Mouse (Mus musculus): ENCODE measurements around the gene Gpr33.

Gene Gpr33

GRCm38 (mm10) chr12:52027963-52028362 lies at the start of gene Gpr33:
Gpr33 (minus strand) TSS chr12:52028063.
- no peaks in the 10 kb centered on the region for H3K27me3 ChIP-seq (ENCODE audit: control insufficient read depth, insufficient read depth, low read length, poor library complexity, severe bottlenecking)
- no peak for DNase-seq (ENCODE audit: low read depth, low spot score)
- H3K36me3 ChIP-seq (ENCODE audit: control insufficient read depth, insufficient read depth, low read length, poor library complexity, severe bottlenecking): no peaks in the 10 kb centered on the region

- peak; percentile 7 for DNase-seq (ENCODE audit: low read depth, low spot score)
- Histone ChIP-seq H3K27me3 (ENCODE audit: control insufficient read depth, insufficient read depth, low read length, poor library complexity, severe bottlenecking) (no peaks in the 10 kb centered on the region), H3K36me3 (ENCODE audit: control insufficient read depth, insufficient read depth, low read length, poor library complexity, severe bottlenecking) (no peaks in the 10 kb centered on the region)
These were observed 21.5 kb upstream of the Gpr33 start for GRCm38 (mm10) chr12:52049324-52049723.

GRCm38 (mm10) chr12:52046371-52046770 lies 18.5 kb upstream of the Gpr33 start:
- Histone ChIP-seq H3K36me3 (ENCODE audit: control insufficient read depth, insufficient read depth, low read length, poor library complexity, severe bottlenecking) (no peaks in the 10 kb centered on the region), H3K27me3 (ENCODE audit: control insufficient read depth, insufficient read depth, low read length, poor library complexity, severe bottlenecking) (no peaks in the 10 kb centered on the region)
- DNase-seq (ENCODE audit: low read depth, low spot score): no peak

GRCm38 (mm10) chr12:52042818-52043336 lies 15.0 kb upstream of the Gpr33 start:
- H3K36me3 ChIP-seq (ENCODE audit: control insufficient read depth, insufficient read depth, low read length, poor library complexity, severe bottlenecking): no peaks in the 10 kb centered on the region
- no peaks in the 10 kb centered on the region for H3K27me3 ChIP-seq (ENCODE audit: control insufficient read depth, insufficient read depth, low read length, poor library complexity, severe bottlenecking)
- DNase-seq (ENCODE audit: low read depth, low spot score): no peak

DNA sequence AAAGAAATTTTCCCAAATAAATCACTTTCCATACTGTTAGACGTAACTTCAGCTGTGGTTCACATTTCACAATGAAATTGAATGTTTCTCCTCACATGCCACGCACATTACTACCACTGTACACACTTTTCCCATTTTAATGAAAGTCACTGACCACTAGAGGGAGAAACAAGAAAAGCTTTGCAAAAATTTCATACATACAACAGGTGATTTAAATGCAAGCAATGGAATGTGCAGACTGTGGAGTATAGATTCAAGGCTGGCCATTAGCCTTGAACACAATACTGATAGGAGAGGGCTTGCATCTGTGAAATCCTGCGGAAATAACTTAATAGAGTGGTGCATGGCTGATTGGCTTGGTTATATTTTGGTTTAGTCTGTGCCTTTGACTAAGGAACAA lies 10.5 kb upstream of the Gpr33 start:
- DNase-seq (ENCODE audit: low read depth, low spot score): peak; percentile 15
- H3K36me3 ChIP-seq (ENCODE audit: control insufficient read depth, insufficient read depth, low read length, poor library complexity, severe bottlenecking): no peaks in the 10 kb centered on the region
- no peaks in the 10 kb centered on the region for H3K27me3 ChIP-seq (ENCODE audit: control insufficient read depth, insufficient read depth, low read length, poor library complexity, severe bottlenecking)

- Histone ChIP-seq H3K27me3 (ENCODE audit: control insufficient read depth, insufficient read depth, low read length, poor library complexity, severe bottlenecking) (no peaks in the 10 kb centered on the region), H3K36me3 (ENCODE audit: control insufficient read depth, insufficient read depth, low read length, poor library complexity, severe bottlenecking) (no peaks in the 10 kb centered on the region)
- no peak for DNase-seq (ENCODE audit: low read depth, low spot score)
These were observed 7.1 kb upstream of the Gpr33 start for GRCm38 (mm10) chr12:52034956-52035355.

GRCm38 (mm10) chr12:52032276-52032675 lies 4.4 kb upstream of the Gpr33 start:
- DNase-seq (ENCODE audit: low read depth, low spot score): no peak
- Histone ChIP-seq H3K36me3 (ENCODE audit: control insufficient read depth, insufficient read depth, low read length, poor library complexity, severe bottlenecking) (no peaks in the 10 kb centered on the region), H3K27me3 (ENCODE audit: control insufficient read depth, insufficient read depth, low read length, poor library complexity, severe bottlenecking) (no peaks in the 10 kb centered on the region)

DNA sequence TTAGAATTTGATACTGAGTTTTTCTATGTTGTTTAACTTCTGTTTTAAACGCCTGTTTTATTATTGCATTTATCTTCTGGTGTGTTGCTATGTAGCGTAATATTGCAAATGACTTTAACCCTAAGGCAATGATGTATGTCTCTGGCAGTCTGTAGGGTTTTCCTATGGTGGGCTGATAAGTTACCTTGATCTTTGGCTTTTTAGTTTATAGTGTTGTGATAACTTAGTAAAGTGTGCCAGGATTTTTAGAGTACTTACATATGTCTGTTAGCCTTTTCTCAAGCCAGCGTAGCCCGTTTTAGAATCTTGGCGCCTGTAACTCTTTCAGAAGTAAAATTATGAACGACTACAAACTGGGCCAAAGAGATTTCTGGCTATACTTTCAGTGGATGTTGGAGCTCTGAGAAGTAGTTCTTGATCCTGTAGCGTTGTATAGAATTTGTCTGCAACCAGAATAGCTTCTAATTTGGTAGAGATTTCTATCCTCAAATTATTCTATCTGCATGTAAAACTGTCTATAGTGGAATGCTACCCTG lies 13.3 kb downstream of the Gpr33 start:
- no peak for DNase-seq (ENCODE audit: low read depth, low spot score)
- no peaks in the 10 kb centered on the region for H3K27me3 ChIP-seq (ENCODE audit: control insufficient read depth, insufficient read depth, low read length, poor library complexity, severe bottlenecking)
- H3K36me3 ChIP-seq (ENCODE audit: control insufficient read depth, insufficient read depth, low read length, poor library complexity, severe bottlenecking): no peaks in the 10 kb centered on the region

DNA sequence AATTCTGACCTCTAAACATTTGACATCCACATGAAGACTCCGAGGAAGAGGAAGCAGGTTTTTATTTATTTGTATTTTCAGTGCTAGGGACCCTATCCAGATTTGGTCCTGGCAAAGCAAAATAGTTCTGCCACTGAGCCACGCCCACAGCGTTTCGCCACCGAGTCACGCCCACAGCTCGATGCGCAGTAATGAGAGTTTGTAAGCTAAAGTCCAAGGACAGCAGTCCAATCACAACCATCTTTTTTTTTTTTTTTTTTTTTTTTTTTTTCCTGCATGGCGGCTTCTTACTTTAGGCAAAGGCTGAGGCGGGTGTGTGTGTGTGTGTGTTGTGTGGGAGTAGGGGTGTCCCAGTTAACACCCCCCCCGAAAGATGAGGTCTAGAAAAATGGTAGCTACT lies 13.8 kb downstream of the Gpr33 start:
- Histone ChIP-seq H3K36me3 (ENCODE audit: control insufficient read depth, insufficient read depth, low read length, poor library complexity, severe bottlenecking) (no peaks in the 10 kb centered on the region), H3K27me3 (ENCODE audit: control insufficient read depth, insufficient read depth, low read length, poor library complexity, severe bottlenecking) (no peaks in the 10 kb centered on the region)
- no peak for DNase-seq (ENCODE audit: low read depth, low spot score)

GRCm38 (mm10) chr12:52013274-52013673 lies 14.6 kb downstream of the Gpr33 start:
- no peak for DNase-seq (ENCODE audit: low read depth, low spot score)
- no peaks in the 10 kb centered on the region for H3K27me3 ChIP-seq (ENCODE audit: control insufficient read depth, insufficient read depth, low read length, poor library complexity, severe bottlenecking)

GRCm38 (mm10) chr12:52012159-52012558 lies 15.7 kb downstream of the Gpr33 start:
- Histone ChIP-seq H3K27me3 (ENCODE audit: control insufficient read depth, insufficient read depth, low read length, poor library complexity, severe bottlenecking) (no peaks in the 10 kb centered on the region), H3K36me3 (ENCODE audit: control insufficient read depth, insufficient read depth, low read length, poor library complexity, severe bottlenecking) (no peaks in the 10 kb centered on the region)
- DNase-seq (ENCODE audit: low read depth, low spot score): no peak

More at GRCm38 (mm10) chr12:52013274-52013673, 14.6 kb downstream of the Gpr33 start:
- H3K36me3 ChIP-seq (ENCODE audit: control insufficient read depth, insufficient read depth, low read length, poor library complexity, severe bottlenecking): no peaks in the 10 kb centered on the region

DNA sequence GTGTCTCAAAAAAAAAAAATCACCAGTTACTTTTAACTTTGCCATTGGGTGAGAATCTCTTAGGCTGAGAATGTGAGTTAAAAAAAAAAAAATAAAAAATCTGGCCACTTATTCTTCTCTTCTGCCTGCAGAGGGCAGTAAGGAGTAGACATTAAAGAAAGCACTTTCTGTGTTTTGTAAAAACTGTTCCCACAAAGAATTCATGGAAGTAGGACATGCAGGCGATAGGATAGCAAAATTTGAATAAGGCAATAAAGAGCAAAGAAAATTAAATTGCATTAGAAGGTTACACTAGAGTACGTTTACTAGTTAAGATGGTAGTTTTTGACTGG lies 17.3 kb downstream of the Gpr33 start:
- DNase-seq (ENCODE audit: low read depth, low spot score): peak; percentile 61
- Histone ChIP-seq H3K27me3 (ENCODE audit: control insufficient read depth, insufficient read depth, low read length, poor library complexity, severe bottlenecking) (no peaks in the 10 kb centered on the region), H3K36me3 (ENCODE audit: control insufficient read depth, insufficient read depth, low read length, poor library complexity, severe bottlenecking) (no peaks in the 10 kb centered on the region)

DNA sequence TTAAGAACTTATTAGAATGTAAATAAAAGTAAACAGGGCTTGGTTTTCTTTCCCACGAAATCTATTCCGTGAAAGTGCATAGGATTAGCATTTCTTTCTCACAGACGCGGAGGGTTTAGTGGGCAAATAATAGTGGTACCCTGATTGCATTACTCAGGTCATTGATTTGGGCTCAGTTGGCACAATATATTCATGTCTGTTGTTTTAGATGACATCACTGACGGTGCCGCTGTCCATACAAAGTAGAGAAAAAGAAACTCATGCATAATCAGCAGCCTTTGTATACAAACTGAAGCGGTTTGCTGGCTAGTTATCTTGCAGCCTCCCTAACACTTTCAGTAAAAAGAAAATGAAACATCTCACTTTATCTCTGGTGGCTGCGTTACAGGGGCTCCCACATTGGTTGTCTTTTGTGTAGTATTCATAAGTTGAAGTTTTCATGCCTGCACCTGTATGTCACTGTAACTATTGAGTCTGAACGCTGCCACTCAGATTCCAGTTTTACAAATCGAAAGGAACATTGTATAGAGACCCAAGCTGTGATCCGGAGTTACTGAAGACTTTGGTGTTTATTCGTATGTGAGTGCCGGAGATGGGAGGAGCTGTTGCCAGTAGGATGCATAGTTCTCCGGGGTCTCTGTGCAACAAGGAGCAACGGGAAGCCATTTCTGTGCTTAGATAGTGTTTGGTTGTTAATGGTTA lies 17.8 kb downstream of the Gpr33 start:
- Histone ChIP-seq H3K27me3 (ENCODE audit: control insufficient read depth, insufficient read depth, low read length, poor library complexity, severe bottlenecking) (no peaks in the 10 kb centered on the region), H3K36me3 (ENCODE audit: control insufficient read depth, insufficient read depth, low read length, poor library complexity, severe bottlenecking) (no peaks in the 10 kb centered on the region)
- no peak for DNase-seq (ENCODE audit: low read depth, low spot score)

- no peaks in the 10 kb centered on the region for H3K27me3 ChIP-seq (ENCODE audit: control insufficient read depth, insufficient read depth, low read length, poor library complexity, severe bottlenecking)
- no peak for DNase-seq (ENCODE audit: low read depth, low spot score)
These were observed 21.2 kb downstream of the Gpr33 start for GRCm38 (mm10) chr12:52006633-52006994.

GRCm38 (mm10) chr12:52005877-52006632 lies 21.8 kb downstream of the Gpr33 start, which contains the start of gene Dtd2:
Dtd2 (minus strand) TSS chr12:52006501.
- no peaks in the 10 kb centered on the region for H3K27me3 ChIP-seq (ENCODE audit: control insufficient read depth, insufficient read depth, low read length, poor library complexity, severe bottlenecking)
- H3K36me3 ChIP-seq (ENCODE audit: control insufficient read depth, insufficient read depth, low read length, poor library complexity, severe bottlenecking): peaks cover 1% of the 10 kb centered on the region; the same call in 1 of the 2 replicates
- peak; percentile 94 for DNase-seq (ENCODE audit: low read depth, low spot score)

More at GRCm38 (mm10) chr12:52006633-52006994, 21.2 kb downstream of the Gpr33 start:
- H3K36me3 ChIP-seq (ENCODE audit: control insufficient read depth, insufficient read depth, low read length, poor library complexity, severe bottlenecking): peaks cover 1% of the 10 kb centered on the region; the same call in 1 of the 2 replicates
